Mouse (Mus musculus) layer of hippocampus, adult 8-10 months (tissue): Measurements from ENCODE around the gene Msi2. TPM values are rescaled to one million over a fixed set of nuclear protein-coding genes. Genes with fewer than 3 reads are reported as not detected.

ENCODE experiments used
- DNase-seq, 2 experiments: peaks; one replicate each; pipeline ENCODE4 v3.0.0; 2022; ENCODE audit warnings: low spot score in 2 of 2
- total RNA-seq, 4 experiments: library from RNA; stranded (reverse); gene quantifications; 2 replicates each; pipeline ENCODE4 v1.2.4; 2022

The Msi2 gene
- total RNA-seq, 4 experiments from 2014 or later = 102 to 121 (median 109) TPM

DNA sequence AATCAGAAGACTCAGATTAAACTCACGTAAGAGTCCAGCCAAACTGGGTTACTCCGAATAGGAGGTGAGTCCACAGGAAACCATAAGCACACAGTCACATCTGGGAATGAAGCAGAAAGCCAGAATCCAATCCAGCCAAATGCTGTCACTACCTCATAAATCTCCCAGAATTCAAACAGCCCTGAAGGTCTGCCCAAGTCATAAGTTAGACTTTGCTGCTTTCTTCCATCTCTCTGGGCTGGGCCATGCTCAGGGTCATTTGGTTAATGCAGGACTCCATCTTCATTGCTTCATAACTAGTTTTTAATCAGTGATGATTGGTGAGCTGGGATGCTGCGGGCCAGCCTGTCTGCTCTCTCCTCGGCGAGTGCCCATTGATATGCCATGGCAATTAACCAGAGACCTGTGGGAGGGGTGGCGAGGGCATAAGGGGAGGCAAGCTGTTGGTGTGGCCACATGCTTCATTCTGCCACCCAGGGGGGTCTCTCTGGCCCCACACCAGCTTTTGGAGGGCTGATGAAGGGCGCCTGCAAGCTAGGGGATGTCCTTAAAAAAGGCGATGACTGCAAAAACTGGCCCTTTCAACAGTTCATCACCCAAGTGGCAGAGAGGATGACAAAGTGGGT is 385.9 kb downstream of the Msi2 start:
- no peak for DNase-seq

DNA sequence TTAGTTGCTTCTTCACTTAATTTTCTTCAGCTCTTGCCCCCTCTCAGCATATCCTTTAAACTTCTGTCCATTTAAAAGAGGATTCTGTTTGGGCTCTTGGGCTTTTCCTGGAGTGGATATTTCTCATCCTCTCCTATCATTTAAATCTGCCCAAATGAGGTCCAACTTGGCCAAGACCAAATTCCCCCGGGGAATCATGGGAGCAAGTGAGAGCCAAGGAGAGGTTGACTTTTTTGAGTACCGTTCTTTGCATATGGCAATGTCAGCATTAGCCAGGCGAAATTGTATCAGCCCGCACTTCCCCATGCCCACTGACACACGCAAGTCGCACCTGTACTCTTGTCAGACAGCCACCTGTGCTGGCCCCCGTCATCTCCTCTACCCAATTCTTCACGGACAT is 386.6 kb downstream of the Msi2 start:
- DNase-seq = no peak

DNA sequence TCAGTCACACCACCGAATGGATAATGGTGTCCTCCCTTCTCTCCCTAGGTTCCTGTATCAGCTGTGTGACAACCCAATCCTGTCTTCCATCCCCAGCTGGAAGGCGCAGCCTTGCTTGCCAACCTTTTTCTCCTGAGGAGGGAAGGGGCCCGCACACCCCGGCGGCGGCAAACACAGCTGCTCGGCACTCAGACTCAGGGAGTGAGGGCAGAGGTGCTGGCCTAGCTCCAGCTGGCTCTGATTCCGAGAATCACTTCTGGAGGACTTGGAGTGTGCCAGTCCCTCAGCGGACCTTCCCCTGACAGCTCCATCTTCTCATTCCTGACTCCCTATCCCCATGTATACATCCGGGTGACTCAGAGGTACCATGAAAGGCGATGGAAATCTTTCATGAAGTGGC is 387.5 kb downstream of the Msi2 start:
- peak in 1 of 2 experiments; percentile 20 for DNase-seq

DNA sequence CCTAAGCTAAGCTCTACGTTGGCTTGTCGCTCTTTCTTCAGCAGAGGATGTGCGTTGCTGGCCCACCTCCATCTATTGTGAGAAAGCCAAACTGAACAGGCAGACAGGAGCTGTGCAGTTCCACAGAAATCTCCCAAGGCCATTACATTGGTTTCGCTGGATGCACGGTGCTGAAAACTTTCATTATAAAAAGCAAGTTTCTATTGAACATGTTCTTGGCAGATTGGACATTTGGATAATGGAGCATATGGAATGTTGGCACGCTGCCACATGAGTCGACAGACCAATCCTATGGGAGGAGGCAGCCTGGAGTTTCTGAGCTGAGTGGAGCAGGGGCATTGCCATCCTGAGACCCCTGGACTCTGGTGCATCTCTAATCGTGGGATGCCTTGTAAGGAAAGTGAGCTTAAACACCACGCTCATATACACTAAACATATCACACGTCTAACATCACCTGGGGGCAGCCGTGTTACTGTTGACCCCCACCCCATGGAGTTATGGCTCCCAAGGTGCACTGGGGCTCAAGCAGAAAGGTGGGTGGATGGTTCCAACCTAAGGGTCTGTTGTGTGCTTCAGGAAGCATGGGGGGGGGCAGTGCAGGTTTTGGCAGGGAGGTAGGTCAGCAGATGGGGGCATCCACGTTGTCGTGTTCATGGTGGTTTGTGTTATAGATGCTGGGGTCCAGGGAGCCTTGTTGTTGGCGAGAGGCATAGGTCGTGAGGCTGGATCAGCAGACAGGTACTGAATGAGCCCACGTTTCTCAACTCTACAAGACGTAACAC is 389.3 kb downstream of the Msi2 start:
- DNase-seq = peak in 1 of 2 experiments; percentile 15

DNA sequence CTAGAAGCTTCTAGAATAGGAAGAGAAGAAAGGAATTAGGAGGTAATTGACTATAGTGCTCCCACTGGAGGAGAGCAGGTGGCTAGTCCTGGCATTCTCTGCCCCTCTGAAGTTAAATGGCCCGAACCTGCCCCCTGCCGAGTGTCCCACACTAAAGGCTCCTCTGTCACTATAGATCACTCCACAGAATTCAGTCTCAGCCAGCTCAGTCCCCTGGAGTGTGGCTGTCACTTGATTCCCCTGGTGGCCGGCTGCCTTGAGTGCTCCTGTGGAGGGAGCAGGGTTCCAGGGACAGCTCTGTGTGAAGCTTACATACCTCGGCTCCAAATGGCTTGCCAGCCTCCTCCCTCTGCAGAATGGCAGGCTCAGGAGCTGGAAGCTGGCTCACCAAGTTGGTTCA is 391.3 kb downstream of the Msi2 start:
- DNase-seq = no peak

DNA sequence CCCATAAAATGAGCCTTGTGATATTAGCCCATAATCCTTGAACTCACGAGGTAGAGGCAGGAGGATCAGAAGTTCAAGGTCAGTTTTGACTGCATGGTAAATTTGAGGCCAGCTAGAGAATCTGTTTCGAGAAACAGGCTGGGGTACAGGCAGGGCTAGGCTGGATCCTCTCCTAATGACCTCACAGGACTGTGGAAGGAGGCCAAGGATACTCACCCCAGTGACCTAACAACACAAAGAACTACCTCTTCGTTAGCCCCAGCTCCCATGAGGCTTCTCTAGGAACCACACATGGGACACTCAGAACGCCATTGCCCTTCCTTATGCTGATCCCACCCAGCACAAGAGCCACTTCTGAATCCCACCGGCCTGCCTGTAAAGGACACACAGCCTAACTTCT is 399.5 kb downstream of the Msi2 start:
- no peak for DNase-seq

DNA sequence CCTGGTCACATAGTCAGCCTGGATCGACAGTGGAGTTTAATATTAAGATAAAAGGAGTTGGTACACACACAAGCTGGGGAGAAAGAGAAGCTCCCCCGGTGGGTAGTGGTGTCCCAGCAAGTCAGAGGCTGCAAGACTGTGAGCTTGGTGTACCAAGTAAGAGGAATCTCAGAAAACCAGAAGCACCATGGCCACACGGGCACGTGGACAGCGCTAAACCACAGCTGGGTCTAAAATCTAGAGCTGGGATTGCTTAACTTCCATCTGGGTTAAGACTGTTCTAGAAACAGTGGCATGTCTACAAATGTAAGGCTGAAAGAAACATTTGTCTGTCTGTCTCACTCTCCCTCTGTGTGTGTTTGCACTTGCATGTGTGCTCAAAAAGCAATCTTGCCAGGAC is 402.9 kb downstream of the Msi2 start:
- DNase-seq = no peak

DNA sequence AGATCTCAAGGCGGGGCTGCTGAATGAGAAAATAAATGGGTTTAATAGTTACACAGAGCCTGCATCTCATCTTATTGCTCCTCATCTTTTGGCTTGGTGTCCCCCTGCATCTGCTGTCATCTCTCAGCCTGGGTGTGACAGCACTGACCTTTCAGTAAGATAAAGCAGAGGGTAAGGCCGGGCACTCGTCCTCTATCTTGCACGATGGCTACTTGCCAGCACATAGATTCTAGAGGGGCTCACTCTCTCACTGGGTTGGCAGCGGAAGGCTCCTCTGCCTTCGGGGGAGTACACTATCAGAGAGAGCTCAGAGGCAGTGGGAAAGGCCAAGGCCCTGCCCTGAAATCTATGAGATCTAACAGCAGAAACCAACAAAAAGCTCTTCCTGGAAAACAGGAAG is 403.8 kb downstream of the Msi2 start:
- DNase-seq = no peak

DNA sequence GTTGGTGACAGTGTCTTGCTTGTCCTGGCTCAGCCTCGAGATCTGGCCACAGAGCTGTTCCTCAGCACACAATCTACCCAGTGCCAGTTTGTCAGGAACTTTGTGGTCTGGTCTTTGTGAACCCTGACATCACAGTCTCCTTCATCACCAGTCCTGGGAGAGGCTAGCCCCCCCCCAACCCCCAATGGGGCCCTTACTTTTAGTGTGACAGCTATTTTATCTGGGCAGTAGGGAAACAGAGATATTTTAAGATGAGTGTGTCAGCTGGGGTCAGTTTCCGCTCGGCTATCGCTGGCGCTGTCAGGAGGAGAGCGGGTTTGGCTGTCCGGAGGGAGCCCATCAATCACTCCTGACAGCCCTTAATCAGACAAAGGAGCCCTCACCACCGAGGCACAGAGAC is 404.8 kb downstream of the Msi2 start:
- DNase-seq = no peak

DNA sequence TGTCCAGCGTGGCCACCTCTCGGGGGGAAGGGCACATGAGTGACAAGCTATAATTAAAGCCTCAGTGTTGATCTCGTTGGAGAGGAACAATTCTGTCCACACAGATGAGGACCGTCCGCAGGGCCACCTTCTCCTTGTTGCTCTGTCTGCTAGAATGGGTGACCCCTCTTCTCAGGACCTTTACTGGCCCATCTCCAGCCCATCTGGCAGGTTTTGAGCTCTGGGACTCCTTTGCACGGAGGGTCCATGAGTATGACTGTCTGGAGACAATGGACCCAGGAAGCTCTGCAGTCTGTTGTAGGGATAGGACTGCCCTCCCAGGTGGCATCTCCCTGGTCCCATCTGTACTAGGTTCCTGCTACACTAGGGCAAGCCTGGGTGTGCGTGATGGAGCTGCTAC is 406.7 kb downstream of the Msi2 start:
- no peak for DNase-seq

DNA sequence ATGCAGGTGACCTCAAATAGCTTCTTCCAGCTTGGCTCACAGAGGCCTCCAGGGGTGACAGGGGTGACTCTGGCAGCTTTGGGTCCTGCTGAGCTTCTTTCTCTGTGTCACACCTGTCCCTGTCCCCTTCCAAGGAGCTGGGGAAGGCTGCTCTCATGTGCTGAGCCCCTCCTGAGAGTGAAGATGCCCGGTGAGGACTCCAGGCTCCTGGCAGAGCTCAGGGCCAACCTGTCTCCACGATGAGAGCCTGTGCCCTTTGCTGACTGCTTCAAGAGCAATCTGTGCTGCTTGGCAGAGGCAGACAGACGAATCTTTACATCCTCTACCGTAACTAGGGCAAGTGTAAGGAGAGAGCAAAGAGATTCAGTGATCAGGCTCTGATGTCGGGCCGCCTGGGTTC is 407.5 kb downstream of the Msi2 start:
- DNase-seq = no peak

DNA sequence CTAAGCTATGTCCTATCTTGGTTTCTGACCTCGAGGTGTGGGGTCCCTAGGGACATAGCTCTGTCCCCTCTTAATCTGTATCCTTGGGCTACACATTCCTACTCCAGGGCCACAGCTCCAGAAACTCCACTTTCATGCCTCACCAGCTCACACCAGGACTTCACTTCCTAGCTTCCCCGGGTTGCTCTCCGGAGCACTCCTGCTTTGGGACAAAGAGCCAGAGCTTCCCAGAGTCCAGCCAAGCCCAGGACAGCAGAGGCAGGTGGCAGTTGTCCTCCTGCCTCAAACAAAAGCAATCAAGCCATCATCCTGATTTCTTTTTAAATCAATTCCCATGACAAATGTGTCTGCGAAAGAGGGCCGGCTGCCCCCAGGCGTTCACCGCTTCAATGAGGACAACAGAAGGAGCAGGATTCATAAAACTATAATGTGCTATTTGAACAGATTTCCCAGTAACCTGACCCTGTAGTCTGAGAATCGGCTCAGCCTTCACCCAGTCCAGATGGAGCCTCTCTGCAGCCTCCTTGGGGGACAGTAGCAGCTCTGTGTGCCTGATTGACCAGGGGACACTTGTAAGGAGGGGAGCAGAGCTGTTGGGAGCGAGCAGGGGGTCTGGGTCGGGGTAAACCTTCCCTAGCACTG is 409.1 kb downstream of the Msi2 start:
- DNase-seq = no peak

DNA sequence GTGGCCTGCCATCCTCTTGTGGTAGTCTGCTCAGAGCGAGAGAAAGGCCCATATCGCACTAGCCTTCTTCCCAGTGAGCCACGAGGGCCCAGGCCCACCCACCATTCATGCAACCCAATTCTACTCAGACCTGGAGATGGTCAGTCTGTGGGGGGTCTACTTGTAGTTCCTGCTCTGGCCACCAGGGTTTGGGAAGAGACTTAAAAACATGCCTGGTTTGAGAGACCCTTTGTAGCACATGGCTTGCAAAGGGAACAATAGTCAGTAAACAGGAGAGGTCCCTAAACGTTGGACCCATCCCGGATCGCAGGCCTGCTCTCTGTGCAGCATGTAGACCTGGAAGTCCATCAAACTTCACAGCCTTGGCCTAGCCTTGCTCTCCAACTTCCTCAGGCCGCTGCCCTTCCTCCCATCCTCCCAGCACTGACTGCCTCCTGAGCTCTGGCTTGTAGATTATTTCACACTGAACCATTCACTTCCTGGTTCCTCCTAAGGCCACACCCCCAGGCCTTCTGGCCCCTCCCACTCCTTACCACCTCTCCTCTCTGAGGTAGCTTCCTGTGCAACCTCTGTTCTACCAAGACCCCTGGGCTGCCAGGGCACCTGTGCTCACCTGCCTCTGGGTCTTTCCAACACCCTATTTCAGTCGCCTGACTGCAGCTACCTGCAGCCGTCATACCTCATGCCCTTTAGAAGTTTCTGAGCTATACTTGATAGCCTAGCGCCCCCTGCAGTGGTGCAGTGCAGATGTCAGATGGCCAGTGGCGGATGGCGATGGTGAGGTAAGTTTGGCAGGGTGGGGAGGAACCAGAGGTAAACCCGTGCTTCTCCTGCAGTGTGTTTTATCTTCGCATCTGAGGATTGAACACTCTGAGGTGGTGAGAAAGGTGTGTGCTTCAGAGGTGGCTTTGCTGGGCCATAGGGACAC is 410.4 kb downstream of the Msi2 start:
- no peak for DNase-seq

DNA sequence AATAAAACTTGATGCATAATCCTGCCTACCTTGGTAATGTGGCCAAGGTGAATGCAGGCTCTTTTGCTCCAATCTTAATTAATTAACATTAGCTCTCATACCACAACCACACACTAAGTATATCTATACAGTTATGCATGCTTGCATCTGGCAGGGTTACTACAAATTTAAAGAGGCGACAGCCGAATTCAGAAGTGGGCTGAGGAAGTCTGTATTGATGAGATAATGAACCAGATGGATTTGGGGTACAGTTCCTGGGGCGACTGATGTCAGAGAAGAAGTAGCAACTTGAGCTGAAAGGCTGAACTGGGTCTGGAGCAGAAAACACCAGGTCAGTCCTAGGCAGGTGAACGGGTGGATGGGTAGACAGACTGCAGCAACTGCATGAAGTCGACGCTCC is 412.6 kb downstream of the Msi2 start:
- no peak for DNase-seq

DNA sequence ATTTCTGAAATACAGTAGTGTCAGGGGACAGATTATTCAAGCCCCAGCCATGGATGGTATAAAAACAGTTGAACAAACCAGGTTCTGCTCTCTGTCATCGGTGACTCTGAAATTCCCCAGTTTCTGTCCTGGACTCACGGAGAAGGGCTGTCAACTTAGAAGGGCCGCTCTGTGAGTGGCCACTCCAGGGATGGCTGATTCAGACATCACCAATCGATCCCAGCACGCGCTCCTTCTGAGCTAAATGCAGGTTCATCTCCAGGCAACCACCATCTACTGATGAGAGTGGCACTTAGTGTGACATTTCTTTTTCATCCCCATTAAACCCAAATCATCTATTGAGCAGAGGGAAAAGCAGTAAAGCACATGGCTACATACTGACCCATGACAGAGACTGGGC is 416.7 kb downstream of the Msi2 start:
- no peak for DNase-seq

DNA sequence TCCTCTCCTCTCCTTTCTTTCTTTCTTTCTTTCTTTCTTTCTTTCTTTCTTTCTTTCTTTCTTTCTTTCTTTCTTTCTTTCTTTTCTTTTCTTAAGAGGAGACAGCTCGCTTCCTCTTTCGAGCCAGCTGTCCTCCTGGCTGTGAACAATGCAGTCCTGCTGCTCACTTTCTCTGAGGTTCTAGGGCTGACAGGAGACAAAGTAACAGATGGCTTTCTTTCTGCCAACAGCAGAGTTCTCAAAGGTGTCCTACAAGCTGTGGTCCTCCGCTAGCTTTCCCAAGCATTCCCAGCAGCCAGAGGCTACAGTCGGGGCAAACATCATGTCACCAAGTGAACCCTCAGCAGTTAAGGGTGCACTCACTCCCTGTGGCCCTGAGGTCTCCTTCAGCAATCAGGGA is 419.0 kb downstream of the Msi2 start:
- no peak for DNase-seq

DNA sequence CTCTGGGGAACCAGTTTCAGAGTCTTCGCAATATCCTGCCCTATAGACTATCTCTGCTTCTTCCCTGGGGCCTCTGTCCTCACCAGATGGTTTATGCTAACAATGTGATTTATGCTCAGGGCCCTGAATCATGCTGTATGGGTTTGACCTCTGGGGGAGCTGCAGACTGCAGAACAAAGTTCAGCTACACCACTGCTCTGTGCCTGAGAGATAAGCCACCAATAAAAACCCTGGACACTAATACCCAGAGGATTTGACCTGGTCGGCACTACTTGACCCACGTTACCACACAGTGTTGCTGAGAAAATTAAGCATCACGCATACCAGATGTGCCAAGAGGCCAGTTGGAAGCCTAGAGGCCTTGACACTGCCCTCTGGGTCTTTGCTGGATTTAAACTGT is 420.8 kb downstream of the Msi2 start:
- DNase-seq = no peak

DNA sequence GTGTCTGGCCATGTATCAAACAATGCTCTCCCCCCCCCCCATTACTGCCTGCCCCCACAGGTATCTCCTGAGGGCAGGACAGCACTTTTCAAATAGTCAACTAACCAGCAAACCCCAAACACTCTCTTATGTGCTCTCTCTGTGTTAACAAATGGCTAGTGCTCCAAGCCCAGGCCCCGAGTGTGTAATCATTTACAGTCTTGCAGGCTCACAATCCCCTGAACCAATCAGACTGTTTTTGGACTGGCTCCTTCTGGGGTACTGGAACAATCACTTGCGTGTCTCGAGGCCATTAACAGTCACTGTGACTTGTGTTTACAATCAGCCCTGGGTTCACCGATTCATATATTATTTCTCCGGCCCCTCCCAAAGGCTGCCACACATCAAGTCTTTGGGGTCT is 423.0 kb downstream of the Msi2 start:
- no peak for DNase-seq

DNA sequence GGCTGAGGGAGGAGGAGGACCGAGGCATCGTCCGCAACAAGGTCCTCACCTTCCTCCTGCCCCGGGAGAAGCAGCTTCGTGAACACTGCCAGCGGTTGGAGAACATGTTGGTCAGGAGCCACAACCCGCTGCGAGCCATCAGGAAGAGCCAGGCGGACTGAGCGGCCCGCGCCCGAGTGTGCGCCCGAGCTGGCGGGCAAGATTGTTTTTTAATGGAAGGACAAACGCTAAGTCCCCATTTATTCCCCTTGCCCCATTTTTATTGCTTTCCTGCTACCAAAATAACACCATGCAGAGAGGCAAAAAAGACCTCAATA is 424.0 kb downstream of the Msi2 start:
- DNase-seq = no peak

DNA sequence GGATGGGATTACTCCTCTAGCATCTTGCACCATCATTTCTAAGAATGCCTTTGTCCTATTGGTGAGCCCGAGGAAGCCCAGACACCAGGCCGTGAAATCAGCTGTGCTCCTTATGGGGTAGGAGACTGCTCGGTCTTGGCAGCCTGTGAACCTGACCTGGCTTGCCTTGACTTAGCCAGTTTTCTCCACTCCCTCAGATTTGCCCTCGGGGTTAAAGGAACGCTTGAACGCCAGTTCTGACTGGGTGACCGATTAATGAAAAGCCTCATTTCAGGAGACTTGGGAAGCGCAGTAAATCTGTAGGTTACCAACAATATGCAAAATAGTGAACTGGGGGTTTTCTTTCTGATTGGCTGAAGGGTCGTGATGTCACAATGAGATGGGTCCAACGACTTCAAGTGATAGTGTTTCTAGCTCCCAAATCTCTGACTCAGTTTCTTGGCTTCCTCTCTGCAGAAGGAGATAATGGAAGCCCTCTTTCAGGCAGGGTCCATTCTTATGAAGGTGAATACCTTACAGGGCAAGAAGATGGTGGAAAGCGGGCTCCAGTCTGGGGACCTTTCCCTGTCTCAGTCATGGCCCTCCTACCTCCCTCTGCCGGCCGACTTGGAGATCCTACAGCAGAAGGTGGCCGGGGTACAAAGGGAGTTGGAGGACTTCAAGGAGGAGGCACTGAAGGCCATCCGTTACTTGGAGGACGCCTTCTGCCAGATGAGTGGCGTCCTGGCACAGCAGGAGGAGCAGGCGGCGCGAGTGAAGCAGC is 424.5 kb downstream of the Msi2 start, which contains the start of gene Ccdc182:
Gene Ccdc182 (plus strand): TSS at position 428 of the 763 bp plus-strand sequence.
- DNase-seq = no peak

DNA sequence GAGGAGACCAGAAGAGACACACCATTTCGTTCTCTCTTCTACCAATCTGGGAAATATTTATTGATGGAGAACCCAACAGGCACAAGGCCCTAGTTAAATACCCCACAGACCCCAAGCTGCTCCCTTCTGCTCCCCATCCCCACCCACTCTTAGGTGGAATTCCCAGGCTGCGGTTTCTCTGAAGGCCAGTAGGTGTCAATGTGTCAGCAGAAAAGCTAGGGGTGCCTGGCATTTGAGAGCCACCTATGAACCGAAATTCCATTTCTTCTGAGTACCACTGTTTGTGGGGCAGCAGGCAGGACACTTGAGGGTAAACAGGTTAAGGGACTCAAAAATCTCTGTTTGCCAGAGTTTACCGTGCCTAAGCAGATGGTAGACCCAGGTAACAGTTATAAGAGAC is 426.6 kb downstream of the Msi2 start:
- peak in 1 of 2 experiments; percentile 25 for DNase-seq
